Mouse (Mus musculus) brain, adult 2 months (tissue): ENCODE measurements around the gene Derl2.
A peak's percentile ranks its signal among the peaks of the same experiment; 100 is the strongest.

Source experiments
- DNase-seq: peaks from one replicate; pipeline ENCODE4 v3.0.0; 2011; ENCODE audit warnings: low read depth, low spot score

Derl2 gene

DNA sequence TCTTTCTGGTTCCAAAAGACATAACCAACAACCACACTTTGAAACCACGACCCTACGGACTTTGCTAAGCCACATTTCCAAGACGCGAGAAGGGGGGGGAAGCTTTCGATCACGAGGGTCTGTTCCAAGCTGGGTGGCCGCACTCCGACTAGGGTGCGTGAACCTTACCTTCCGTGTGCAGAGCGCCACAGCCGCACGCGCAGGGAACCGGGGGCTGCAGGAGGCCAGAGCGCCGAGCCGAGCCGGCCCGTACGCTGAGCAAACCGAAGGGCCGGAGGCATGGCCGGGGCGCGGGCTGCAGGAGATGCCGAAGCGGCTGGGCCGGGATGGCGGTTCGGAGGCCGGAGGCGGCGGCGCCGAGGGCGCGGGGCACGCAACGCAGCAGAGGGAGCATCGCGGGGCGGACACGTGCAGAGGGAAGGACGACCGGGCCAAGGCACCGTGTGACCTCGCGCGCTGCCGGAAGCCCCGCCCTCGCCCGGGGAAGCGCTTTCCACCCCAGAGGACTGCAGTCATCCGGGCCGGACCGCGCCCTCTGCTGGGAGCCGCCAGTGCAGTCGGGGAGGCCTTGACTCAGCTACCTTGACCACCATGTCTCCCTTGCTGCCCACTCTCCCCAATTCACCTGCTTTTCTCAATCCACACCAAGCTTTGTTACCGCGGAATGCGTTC is 36.9 kb downstream of the Derl2 start, which contains the start of gene C1qbp:
TSS of gene C1qbp (minus strand) at position 470 of the 672 bp plus-strand sequence.
- peak; percentile 97 for DNase-seq

DNA sequence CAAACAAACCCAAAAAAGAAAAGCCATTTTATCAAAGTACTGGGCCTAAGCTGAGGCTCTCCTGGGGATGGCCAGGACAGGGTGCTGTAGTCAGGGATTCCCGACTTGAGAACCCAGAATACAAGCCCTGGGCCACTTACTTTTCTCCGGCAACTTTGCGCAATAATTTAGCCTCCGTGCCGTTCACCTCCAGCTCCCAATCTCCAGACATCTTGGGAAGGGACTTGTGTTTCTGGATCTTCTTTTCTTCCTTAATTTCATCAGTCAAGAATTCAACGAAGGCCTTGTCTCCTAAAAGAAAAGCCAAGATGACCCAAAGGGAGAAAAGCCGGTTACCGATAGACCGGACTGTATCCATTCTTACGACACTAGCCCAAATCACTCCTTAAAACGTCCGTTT is 37.6 kb downstream of the Derl2 start:
- no peak for DNase-seq

DNA sequence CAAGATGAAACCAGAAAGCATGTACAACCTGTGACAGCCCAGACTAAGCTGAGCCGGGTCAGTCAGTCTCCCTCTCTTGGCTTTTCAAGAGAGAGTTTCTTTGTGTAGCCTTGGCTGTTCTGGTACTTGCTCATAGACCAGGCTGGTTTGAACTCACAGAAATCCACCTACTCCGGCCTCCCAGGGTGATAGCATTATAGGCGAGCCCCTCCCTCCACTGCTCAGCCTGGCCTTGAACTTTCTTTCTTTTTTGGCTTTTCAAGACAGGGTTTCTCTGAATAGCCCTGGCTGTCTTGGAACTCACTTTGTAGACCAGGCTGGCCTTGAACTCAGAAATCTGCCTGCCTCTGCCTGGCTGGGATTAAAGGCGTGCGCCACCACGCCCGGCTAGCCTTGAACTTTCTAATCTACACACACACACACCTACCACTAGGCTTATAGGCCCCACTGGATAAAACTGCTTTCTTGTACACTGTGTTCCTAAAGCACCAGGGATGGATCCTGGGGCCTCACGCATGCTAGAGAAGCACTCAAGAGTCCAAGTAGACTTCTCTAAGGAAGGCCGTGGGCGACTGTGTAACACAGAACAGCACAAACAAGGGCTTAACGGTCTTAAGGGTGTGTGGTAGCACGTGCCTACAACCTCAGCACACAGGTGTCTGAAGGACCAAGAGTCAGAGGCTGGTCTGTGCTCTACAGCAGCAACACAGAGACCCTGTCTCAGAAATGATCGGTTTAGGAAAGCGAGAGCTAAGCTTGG is 38.7 kb downstream of the Derl2 start:
- no peak for DNase-seq

DNA sequence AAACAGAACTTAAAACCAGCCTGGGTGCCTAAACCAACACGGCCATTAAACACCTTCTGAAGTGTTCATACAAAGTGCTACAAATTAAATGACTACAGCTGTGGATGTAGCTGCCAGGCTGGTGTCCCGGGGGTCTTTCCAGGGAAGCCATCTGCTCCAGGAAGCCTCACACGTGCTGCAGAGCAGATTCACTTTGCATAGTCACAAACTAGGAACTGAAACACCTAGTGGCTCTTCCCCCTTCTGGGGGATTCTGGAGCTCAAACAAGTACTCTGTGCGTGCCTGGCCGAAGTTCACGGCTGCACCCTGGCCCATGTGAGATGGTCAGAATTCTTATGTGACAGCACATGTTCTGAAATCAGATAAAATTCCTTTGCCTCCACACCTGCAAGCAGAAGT is 39.4 kb downstream of the Derl2 start:
- DNase-seq = no peak

DNA sequence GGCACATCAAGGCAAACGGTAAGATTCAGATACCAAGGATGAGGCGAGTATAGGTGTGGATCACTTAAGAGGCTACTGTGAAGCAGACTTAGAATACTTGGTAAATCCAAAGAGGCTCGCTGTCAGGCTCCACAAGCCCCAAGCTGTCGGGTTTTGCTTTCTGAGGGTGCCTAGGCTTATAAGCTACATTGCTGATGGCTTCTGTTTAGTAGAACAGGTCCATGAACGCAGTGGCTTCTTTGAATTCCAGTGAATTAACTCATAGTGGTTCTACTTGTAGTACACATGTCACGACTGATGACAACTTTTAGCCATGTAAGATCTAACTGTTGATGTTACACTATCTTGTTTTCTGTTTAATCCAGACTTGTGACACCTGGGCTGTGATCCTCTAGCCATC is 42.3 kb downstream of the Derl2 start:
- no peak for DNase-seq

DNA sequence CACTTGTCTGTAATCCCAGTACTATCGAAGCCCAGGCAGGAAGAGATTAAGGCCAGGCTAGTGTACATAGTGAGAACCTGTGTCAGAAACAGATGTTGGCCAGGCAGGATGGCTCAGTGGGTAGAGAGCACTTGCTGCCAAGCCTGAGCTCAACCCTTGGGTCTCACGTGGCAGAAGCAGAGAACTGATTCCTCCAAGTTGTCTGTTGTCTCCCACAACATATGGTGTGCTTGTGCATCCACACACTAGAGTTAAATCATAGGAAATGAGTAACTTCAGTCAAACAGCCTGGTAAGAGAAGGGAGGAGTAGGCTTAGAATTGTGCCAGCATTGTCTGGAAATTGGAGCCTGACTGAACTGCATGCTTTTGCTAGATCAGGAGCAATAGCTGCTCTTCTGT is 44.4 kb downstream of the Derl2 start:
- peak; percentile 57 for DNase-seq

DNA sequence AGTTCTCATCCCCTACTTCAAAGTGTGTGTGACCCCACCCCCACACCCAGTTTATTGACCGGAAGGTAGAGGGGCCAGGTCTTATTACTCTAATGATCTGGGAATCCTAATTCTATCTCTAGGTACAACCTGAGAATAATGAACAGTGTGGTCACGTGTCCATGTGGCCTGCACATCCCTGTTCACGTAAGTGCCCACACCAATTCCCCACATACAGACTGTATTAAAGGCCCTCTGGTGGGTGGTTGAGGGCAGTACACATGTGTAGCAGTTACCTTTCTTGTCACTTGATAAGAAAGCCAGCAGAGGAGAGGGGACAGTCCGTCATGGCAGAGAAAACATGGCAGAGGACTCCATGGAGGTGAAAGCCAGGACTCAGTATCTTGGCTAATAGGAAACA is 45.7 kb downstream of the Derl2 start:
- DNase-seq = no peak

DNA sequence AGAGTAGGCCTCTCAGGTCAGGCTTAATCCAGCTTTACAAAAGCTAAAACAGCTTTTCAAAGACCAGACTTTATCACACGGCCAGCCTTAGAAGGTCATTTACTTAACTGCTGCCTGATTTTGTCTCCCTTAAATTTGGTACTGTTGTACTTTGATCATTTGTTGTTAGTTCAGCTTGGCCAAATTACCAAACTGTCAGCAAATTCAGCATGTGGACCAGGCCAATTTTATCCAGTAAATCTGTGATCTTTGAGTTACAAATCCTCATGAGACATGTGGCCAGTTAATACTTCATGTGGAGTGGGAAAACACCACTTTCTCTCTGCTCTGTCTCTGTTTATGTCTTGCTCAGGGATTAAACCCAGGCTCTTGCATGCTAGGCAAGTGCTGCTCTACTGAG is 47.1 kb downstream of the Derl2 start:
- DNase-seq = no peak

DNA sequence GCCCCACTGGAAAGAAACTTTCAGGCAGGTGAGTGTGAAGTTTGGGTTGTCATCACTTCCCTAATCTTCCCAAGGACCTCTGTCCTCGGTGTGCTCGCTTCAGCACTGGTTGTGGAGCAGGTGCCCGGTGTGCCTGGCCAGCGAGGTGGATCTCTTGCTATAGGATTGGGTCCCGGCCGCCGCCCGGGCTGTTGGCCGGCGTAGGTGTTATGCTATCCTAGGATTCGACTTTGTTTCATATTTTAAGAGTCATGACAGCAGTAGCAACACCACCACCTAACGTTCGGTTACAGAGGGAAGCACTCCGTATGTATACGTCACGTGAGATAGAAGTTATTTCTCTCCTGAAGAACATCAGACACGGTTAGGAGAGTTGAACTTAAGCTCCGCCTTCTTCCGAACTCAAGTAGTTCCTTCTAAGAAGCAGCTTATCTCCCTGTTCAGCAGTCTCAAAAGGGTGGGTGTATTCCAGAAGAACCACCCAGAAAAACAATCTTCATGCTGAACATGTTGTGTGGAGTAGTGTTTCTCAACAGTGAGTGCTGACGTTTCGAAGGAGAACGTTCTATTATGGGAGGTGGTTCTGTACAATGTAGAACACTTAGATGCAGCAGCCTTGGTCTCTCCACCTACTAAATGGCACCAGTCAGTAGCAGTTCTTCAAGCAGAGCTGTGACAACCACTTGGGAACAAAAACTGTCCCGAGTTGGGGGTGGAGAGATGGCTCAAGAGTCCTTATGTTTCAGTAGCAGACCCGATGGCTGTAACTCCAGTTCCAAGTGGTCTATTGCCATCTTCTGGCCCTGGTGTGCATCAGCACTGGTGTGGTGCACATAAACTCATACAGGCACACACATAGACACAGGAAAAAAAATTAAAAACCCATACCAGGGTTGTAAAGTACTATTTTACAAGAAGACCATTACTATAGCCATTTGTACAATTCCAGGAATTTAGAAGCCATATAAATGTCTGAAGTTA is 48.8 kb downstream of the Derl2 start:
- DNase-seq = peak; percentile 63

DNA sequence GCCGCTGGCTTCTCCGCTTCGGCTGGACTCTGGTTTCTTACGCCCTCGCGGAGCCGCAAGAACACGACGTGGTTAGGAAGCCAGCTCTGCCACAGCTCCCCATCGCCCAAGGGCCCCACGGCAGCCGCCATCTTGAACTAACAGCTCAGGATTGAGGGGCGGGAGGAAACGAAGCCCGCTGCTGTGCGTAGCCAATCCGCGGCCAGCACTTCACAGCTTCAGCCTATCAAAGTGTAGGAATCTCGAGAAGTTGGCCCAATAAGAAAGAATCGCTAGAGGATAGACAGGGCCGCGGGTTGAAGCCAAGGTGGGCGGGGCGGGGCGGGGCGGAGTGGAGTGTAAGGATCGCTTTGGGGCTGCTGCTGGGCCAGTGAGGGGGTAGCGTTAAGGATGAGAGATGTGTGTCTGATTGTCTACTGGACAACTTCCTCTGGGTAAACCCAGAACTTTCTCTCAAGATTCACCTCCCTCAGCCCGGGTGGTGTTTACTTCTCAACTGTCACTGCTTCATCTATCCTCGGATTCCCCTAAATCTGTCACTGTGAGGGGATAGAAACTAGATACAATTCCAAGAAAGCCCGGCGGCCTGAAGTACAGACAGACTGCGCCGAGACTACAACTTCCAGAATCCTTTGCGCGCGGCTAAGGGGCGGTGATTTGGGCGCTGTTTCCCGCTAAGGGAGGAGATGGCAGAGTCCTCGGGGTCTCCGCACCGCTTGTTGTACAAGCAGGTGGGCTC is 49.7 kb downstream of the Derl2 start, which contains the start of the genes Nup88 and Rpain:
TSS of gene Nup88 (minus strand) at position 153 of the 739 bp plus-strand sequence.
TSS of gene Rpain (plus strand) at position 393 of the 739 bp plus-strand sequence.
- DNase-seq = peak; percentile 99

DNA sequence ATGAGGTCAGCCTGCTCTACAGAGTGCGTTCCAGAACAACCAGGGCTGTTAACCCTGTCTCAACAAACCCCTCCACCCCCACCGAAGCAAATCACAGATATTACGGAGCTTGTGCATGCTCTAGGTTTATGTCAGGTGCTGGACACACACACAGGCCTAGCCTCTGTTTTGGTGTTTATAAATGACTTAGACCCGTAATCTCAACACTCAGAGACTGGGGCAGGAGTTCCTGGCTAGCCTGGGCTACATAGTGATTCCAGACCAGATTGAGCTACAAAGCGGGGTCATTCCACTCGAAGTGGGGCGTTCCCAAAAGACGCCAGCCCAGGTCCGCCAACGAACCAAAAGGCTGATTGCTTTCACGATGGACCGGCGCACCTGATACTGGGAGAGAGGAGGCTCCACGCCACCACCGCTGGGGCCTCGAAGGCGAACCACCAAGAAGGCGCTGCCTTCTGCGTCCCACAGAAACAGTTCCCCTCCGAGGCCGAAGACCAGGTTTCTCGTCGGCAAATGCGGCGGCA is 50.3 kb downstream of the Derl2 start:
- DNase-seq = no peak

DNA sequence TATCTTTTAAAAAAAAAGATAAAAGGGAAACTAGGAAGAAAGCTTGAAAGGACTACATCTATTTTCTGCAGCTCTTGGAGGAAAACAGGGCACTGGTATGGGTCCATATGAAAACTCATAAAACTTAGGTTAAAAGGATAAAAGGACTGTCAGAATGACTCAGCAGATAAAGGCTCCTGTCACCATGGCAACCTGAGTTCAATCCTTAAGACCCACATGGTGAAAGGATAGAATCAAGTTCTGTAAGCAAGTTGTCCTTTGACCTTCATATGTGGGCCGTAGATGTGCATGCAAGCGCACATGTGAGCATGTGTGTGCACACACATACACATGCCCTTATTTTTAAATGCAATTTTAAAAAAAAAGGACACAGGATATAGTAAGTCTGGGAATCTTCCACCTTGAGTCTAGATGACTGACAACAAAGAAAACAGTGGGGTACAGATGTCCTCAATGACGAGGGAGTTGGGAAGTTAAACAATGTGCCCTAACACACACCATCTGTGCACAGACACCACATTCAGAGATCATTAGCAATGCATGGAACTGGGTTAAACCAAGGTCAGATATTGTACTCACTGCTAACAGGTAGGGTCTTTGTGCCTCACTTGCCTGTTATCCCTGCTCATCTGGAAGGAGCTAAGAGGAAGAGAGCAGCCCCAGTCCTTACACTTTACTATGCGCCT is 55.3 kb downstream of the Derl2 start:
- no peak for DNase-seq

DNA sequence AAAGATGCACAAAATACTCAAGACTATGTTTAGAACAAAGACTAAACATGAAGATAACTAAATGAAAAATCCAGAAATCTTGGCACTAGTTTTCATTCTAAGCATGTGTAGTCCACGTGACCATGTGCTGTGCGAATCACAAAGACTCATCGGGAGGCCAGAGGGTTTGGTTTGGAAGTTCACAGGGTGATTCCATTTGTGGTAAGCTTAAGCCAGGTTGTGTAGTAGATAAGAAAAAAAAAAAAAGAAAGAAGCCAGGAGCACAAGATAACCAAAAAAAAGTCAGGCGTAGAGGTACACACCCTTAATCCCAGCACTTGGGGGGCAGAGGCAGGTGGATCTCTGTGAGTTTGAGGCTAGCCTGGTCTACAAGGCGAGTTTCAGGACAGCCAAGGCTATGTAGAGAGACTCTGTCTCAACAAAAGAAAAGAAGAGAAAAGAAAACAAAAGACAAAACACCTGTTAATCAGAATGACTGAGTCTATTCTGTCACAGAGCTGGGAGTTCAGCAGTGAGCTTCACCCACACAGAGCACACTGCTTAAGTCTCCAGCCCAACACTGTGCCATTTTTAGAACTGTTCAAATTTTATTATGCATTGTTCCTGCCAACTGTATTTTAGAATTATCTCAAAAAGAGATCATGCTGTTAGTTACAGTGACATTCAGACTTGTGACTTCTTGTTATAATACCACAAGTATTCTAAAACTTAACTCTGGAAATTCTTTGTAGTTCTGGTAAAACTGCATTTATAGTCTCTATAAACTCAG is 58.7 kb downstream of the Derl2 start:
- peak; percentile 79 for DNase-seq
